Mouse (Mus musculus) c-Kit-positive CD71-negative TER-119-negative erythroid progenitor cells, embryonic 14.5 days (primary cell): ENCODE measurements around the gene G6pc2.

Experiments
- DNase-seq: peaks from one replicate; pipeline ENCODE4 v3.0.0-alpha.2; 2013; ENCODE audit warnings: low read depth

Gene G6pc2

DNA sequence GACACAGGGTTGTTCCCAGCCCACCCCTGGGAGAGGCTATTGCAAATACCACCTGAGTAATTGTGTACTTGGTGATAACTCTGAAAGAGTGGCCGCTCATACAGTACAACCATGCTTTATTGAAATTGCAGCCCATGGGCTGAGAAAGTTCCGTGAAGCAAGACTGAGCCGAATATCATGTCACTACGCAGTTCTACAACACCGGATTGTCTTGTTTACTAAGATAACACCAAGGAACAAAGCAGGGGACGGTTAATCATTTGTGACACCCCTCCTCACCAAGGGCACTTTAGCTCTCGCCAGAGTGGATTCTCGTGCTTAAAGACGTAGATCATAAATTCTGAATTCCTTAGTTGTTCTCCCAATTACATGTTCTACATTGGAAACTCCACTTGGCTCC is 28.4 kb downstream of the G6pc2 start:
- no peak for DNase-seq

DNA sequence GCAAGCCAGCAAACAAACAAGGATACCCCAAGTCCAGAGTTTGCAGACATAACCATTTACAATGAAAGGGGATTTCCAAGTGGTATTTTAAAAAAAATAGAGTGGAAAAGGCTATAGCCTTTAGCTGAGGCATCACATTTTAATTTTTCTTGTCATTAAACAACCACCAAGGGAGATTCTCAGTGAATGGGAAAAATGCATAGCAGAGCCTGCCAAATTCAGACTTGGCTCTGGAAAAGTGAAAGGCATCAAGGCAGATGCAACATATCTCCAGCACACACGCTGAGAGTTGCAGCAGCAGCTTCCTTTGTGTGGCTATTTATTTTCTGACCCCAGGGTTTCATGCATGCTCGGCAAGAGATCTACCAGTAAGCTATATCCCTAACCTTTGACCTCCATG is 34.1 kb downstream of the G6pc2 start:
- DNase-seq, result no peak

DNA sequence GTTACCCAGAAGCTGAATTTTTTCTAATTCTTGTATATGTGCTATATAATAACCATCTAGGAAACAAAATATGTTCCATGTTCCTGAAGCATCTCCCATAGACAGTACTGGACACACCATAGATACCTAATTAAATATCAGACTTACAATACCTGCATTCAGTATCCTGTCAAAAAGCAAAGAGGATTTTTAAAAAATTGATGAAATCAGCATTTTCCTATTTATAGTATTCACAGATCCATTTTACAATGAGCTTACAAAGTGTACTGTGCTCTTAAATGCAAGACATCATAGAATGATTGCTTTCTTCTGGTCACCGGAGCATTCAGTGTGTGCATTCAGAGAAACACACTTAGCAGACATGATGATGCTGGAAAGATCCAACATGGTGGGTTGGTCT is 36.2 kb downstream of the G6pc2 start:
- DNase-seq, result no peak

DNA sequence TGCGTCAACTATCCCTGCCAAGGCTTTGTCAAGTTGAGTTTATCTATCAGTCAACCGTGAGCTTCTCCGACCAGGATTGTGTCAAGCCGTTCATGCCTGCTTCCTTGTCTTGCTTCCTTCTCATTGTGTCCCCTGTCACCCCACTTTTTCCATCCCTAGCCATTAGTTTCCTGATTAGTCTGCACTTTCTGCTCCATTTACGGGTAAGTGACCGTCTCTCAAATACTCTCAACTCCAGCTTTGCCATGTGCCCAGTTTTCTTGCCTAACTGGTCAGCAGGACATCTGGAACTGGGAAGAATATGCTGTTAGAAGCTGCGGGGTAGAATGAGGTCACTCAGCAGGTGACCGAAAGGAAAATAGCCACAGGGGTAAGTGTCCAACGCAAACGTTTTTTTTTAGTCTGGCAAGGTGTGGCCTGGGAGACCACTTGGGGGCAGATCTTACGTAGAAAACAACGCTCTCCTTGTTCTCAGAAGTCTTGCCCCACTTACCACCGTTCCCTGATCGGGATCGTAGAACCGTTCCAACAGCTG is 37.4 kb downstream of the G6pc2 start:
- DNase-seq, result no peak

DNA sequence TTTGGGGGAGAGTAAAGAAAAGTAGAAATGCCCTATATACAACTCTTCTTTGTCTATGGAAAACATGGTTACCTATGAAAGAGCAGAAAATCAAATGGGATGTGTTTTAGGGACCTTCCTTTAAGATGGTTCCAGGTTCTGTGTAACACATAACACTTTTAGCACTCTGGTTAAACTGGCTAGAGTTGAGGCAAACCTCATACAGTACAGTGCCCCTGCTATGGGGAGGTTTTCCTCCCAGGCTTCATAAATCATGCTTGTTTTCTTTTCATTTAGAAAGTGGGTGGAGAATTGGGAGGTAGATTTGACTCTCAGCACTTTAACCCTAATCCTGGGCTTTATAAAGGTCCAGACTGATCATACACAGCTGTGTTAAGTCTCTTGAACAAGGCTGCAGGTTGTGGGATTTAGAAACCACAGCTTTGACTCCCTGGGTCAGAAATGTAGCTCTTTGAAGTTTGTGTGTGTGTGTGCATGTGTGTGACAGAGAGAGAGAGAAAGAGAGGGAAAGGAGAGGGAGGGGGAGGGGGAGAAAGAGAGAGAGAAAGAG is 53.3 kb downstream of the G6pc2 start:
- no peak for DNase-seq

DNA sequence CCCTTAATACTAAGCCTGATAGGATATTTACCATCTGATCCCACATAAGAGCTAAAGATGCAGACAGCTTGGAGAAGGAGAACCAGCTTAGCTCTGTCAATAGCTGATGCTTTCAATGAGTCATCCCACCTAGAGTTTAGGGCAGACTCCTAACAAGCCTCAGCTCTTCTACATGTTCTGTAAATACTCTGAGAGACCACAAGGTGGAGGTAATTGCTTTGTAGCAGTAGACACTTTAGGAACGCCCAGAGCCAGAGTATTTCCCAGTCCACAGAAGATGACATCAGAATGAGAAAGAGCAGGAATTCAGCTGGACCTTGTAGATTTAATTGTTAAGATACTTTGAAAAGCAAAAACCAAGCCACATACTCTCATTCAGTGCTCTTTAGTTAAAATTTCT is 65.0 kb downstream of the G6pc2 start:
- DNase-seq, result no peak
